Mouse (Mus musculus): ENCODE data around the gene Nfatc4. TPM values are rescaled to one million over a fixed set of nuclear protein-coding genes. Genes with fewer than 3 reads are reported as not detected.

The Nfatc4 gene
- total and polyA plus RNA-seq, 3 experiments, result not detected

DNA sequence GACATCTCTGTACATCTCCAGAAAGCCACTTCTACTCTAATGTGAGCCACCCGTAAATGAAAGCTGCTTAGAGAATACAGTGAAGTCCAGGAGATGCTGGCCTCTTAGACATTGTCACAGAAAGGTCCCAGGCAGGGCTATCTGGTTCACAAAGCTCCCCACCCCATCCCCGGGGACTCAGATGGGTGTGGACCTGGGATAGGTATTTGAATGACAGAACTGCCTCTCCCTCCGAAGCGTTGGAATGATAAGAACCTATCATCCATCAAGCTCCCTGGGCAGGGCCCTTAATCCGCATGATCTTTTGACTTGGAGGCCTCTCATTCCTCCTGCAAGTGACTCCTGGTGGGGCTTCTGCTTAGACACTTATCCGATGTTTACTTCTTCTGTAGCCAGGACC lies 27.9 kb downstream of the Nfatc4 start:
- Histone ChIP-seq H3K36me3 (replicated peaks in 1 of 2; ENCODE audit: control insufficient read depth in 1 of 2, insufficient read depth in 1 of 2, low read length in 1 of 2) (no peaks in the 10 kb centered on the region), H3K4me3 (replicated peaks in 1 of 3; ENCODE audit: low read depth in 2 of 3, low read length in 2 of 3, poor library complexity in 1 of 3) (no peak overlapping the region), H3K9me3 (replicated peaks; ENCODE audit: low read length) (no peaks in the 10 kb centered on the region), H3K27me3 (replicated peaks) (no peaks in the 10 kb centered on the region), H3K4me2 (ENCODE audit: insufficient read depth, low read depth, poor library complexity, severe bottlenecking) (no peak overlapping the region), H3K27ac (ENCODE audit: insufficient read depth, low read depth) (no peak overlapping the region), H3K79me2 (replicated peaks; ENCODE audit: control insufficient read depth, extremely low read depth, insufficient read depth, poor library complexity, severe bottlenecking) (no peaks in the 10 kb centered on the region), H3K9ac (ENCODE audit: insufficient read depth, low read depth) (no peak overlapping the region), H3K4me1 (ENCODE audit: control insufficient read depth in 1 of 2, insufficient read depth in 2 of 2) (peaks cover 9 to 32% of the 10 kb centered on the region in 2 experiments)
- in situ Hi-C loops (cut with MboI; ENCODE audit: low pct_ligation_motif_present, low pct_unique_long_range_greater_than_20kb, low sequenced_read_pairs) (no loop called here), dilution Hi-C loops (cut with MboI; ENCODE audit: extremely low pct_ligation_motif_present, extremely low pct_unique_long_range_greater_than_20kb, low sequenced_read_pairs) (no loop called here)
- no peak for DNase-seq (ENCODE audit: extremely low read depth)
- no peak for TF ChIP-seq ETS1 (conservative IDR thresholded peaks at IDR 0.05; ENCODE audit: low read depth, low read length)
- TF ChIP-seq USF2 (conservative IDR thresholded peaks at IDR 0.05; ENCODE audit: low read depth, low read length), result no peak
- no peak for TF ChIP-seq MEF2A (IDR thresholded peaks at IDR 0.05; ENCODE audit: borderline replicate concordance, low read depth, low read length)
- TF ChIP-seq SMC3 (IDR thresholded peaks at IDR 0.05; ENCODE audit: low read depth, low read length), result no peak
- no peak for TF ChIP-seq EP300 (IDR thresholded peaks at IDR 0.05; ENCODE audit: low read length)
- TF ChIP-seq GABPA (IDR thresholded peaks at IDR 0.05; ENCODE audit: insufficient replicate concordance, low read depth, low read length), result no peak
- no peak for TF ChIP-seq JUN (IDR thresholded peaks at IDR 0.05; ENCODE audit: insufficient read depth, low read depth, low read length)
- TF ChIP-seq CHD2 (IDR thresholded peaks at IDR 0.05; ENCODE audit: low read length), result no peak
- no peak for TF ChIP-seq MAFK (IDR thresholded peaks at IDR 0.05; ENCODE audit: insufficient replicate concordance, low read length)
- no peak for TF ChIP-seq HCFC1 (IDR thresholded peaks at IDR 0.05; ENCODE audit: low read depth, low read length)
- TF ChIP-seq BHLHE40 (IDR thresholded peaks at IDR 0.05; ENCODE audit: low read depth, low read length), result no peak
- no peak for TF ChIP-seq POLR2AphosphoS2 (IDR thresholded peaks at IDR 0.05; ENCODE audit: low read depth, low read length)
- TF ChIP-seq PAX5 (IDR thresholded peaks at IDR 0.05; ENCODE audit: low read length), result no peak
- no peak for TF ChIP-seq RCOR1 (conservative IDR thresholded peaks at IDR 0.05; ENCODE audit: low read depth, low read length)
- TF ChIP-seq MYC (IDR thresholded peaks at IDR 0.05; ENCODE audit: low read depth, low read length), result no peak
- TF ChIP-seq TCF12 (IDR thresholded peaks at IDR 0.05; ENCODE audit: low read depth, low read length), result no peak
- TF ChIP-seq ZC3H11A (IDR thresholded peaks at IDR 0.05; ENCODE audit: low read depth, low read length), result no peak

DNA sequence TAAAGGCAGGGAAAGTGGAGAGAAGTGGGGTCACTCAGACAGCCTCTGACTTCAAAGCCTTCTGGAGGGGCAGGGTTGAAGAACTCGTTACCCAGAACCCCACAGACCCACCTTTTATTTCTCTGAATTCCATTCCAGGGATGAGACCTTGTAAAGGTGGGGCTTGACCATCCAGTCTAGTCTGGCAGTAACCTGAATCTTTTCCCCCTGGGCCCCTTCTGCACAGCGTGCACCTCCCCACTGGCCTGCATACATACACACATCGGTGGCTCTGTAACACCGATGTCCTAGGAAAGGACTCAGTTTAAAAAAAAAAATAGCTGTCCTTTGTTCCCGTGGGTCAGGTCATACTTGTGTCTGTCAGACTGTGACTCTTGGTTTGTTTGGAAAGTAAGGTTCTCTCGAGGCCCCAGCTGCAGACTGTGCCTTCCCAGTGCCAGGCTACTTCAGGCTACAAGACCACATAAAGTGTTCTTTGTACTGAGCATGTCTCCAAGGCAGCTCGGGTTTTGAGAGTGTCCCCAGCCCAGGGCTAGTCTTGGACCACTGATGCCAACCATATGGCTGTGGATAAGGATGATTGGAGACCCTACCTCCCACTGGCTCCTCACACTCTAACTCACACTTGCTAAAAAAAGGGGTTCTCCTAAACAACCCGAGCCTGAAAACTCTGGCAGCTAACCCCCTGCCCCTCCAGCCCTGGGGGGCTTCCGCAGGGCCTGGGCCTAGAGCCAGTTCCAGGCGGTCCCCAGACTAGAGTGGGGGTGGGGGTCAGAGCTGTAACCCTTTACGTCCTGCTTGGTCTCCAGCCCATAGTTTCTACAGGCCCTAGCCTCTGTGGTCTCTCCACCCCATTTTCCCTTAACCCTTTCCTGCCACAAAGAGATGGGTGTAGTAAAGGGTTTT lies 30.0 kb downstream of the Nfatc4 start:
- no peak overlapping the region for H3K9ac ChIP-seq (ENCODE audit: insufficient read depth, low read depth)

More for the DNA sequence above, 30.0 kb downstream of the Nfatc4 start:
- no peak overlapping the region for H3K4me3 ChIP-seq (replicated peaks in 1 of 3; ENCODE audit: low read depth in 2 of 3, low read length in 2 of 3, poor library complexity in 1 of 3)
- no peak overlapping the region for H3K4me2 ChIP-seq (ENCODE audit: insufficient read depth, low read depth, poor library complexity, severe bottlenecking)
- peaks cover 9 to 31% of the 10 kb centered on the region in 2 experiments for H3K4me1 ChIP-seq (ENCODE audit: control insufficient read depth in 1 of 2, insufficient read depth in 2 of 2)
- in situ Hi-C loops (cut with MboI; ENCODE audit: low pct_ligation_motif_present, low pct_unique_long_range_greater_than_20kb, low sequenced_read_pairs) (no loop called here), dilution Hi-C loops (cut with MboI; ENCODE audit: extremely low pct_ligation_motif_present, extremely low pct_unique_long_range_greater_than_20kb, low sequenced_read_pairs) (no loop called here)
- no peaks in the 10 kb centered on the region for H3K79me2 ChIP-seq (replicated peaks; ENCODE audit: control insufficient read depth, extremely low read depth, insufficient read depth, poor library complexity, severe bottlenecking)
- no peaks in the 10 kb centered on the region for H3K9me3 ChIP-seq (replicated peaks; ENCODE audit: low read length)
- H3K27ac ChIP-seq (ENCODE audit: insufficient read depth, low read depth), result no peak overlapping the region
- H3K27me3 ChIP-seq (replicated peaks), result no peaks in the 10 kb centered on the region
- TF ChIP-seq ETS1 (conservative IDR thresholded peaks at IDR 0.05; ENCODE audit: low read depth, low read length) (no peak), MAZ (IDR thresholded peaks at IDR 0.05; ENCODE audit: low read depth, low read length) (no peak), POLR2A (IDR thresholded peaks at IDR 0.05; ENCODE audit: low read depth, low read length) (no peak), SMC3 (IDR thresholded peaks at IDR 0.05; ENCODE audit: low read depth, low read length) (no peak), JUN (IDR thresholded peaks at IDR 0.05; ENCODE audit: insufficient read depth, low read depth, low read length) (no peak), NRF1 (IDR thresholded peaks at IDR 0.05; ENCODE audit: low read depth, low read length) (no peak), EP300 (IDR thresholded peaks at IDR 0.05; ENCODE audit: low read length) (no peak), ZMIZ1 (IDR thresholded peaks at IDR 0.05; ENCODE audit: low read depth, low read length) (no peak), TBP (conservative IDR thresholded peaks at IDR 0.05; ENCODE audit: low read depth, low read length) (no peak), MAFK (IDR thresholded peaks at IDR 0.05; ENCODE audit: insufficient replicate concordance, low read length) (no peak), UBTF (IDR thresholded peaks at IDR 0.05; ENCODE audit: low read depth, low read length) (no peak), NELFE (IDR thresholded peaks at IDR 0.05; ENCODE audit: low read depth, low read length) (no peak), POLR2AphosphoS2 (IDR thresholded peaks at IDR 0.05; ENCODE audit: low read depth, low read length) (no peak)
- DNase-seq (ENCODE audit: extremely low read depth), result no peak
- no peaks in the 10 kb centered on the region for H3K36me3 ChIP-seq (replicated peaks in 1 of 2; ENCODE audit: control insufficient read depth in 1 of 2, insufficient read depth in 1 of 2, low read length in 1 of 2)

Measured in CH12.LX (cell line).